Mouse (Mus musculus) erythroblast, embryonic 14.5 days (primary cell): ENCODE data around the gene Dcp1a. TPM values are rescaled to one million over a fixed set of nuclear protein-coding genes. Genes with fewer than 3 reads are reported as not detected.

Experiments used
- H3K27me3 ChIP-seq: 2 replicates; pipeline ENCODE4 v1.6.1; 2012; ENCODE audit warnings: inconsistent platforms; ENCODE audit not compliant: control insufficient read depth
- H3K36me3 ChIP-seq: 2 replicates; pipeline ENCODE4 v1.6.1; 2012; ENCODE audit warnings: mild to moderate bottlenecking, inconsistent platforms; ENCODE audit not compliant: control insufficient read depth
- H3K4me1 ChIP-seq: 2 replicates; pipeline ENCODE4 v1.6.1; 2012; ENCODE audit warnings: inconsistent platforms; ENCODE audit not compliant: control insufficient read depth
- H3K4me3 ChIP-seq: replicated peaks from 2 replicates; pipeline ENCODE3; 2012; ENCODE audit warnings: moderate library complexity, mild to moderate bottlenecking, inconsistent platforms
- H3K9me3 ChIP-seq: 2 replicates; pipeline ENCODE4 v1.6.1; 2012; ENCODE audit warnings: low read length, inconsistent platforms, mixed read lengths; ENCODE audit not compliant: control insufficient read depth
- GATA1 ChIP-seq: IDR thresholded peaks from 2 replicates; pipeline ENCODE4 v1.6.1; 2012; ENCODE audit warnings: low read length, inconsistent platforms, mixed read lengths
- TAL1 ChIP-seq: IDR thresholded peaks from 3 replicates; pipeline ENCODE4 v1.6.1; 2012; ENCODE audit warnings: low read length, inconsistent platforms, mixed read lengths
- polyA plus RNA-seq: library from polyadenylated mRNA; stranded (reverse); fragments of >175 nt; gene quantifications from 2 replicates; pipeline ENCODE4 v1.2.3, GENCODE M21; 2012

Gene Dcp1a
- polyA plus RNA-seq, 1 experiment: 3.8 TPM

GRCm38 (mm10) chr14:30458820-30459219, 20.5 kb upstream of the Dcp1a start:
- H3K9me3 ChIP-seq: no peaks in the 10 kb centered on the region
- H3K36me3 ChIP-seq: no peaks in the 10 kb centered on the region
- TF ChIP-seq GATA1 (no peak), TAL1 (no peak)
- H3K4me1 ChIP-seq: no peaks in the 10 kb centered on the region
- H3K27me3 ChIP-seq: peaks cover 9% of the 10 kb centered on the region
- no peak overlapping the region for H3K4me3 ChIP-seq

GRCm38 (mm10) chr14:30459891-30460523, 19.3 kb upstream of the Dcp1a start:
- H3K36me3 ChIP-seq: no peaks in the 10 kb centered on the region
- no peaks in the 10 kb centered on the region for H3K4me1 ChIP-seq
- H3K27me3 ChIP-seq: peaks cover 9% of the 10 kb centered on the region
- no peak overlapping the region for H3K4me3 ChIP-seq
- no peaks in the 10 kb centered on the region for H3K9me3 ChIP-seq
- TF ChIP-seq GATA1 (no peak), TAL1 (no peak)

- H3K27me3 ChIP-seq: no peaks in the 10 kb centered on the region; the same call in 1 of the 2 replicates
- H3K4me3 ChIP-seq: no peak overlapping the region
- H3K9me3 ChIP-seq: no peaks in the 10 kb centered on the region
- H3K36me3 ChIP-seq: no peaks in the 10 kb centered on the region
- no peak for TF ChIP-seq GATA1
- no peak for TF ChIP-seq TAL1
- H3K4me1 ChIP-seq: no peaks in the 10 kb centered on the region
Measured at GRCm38 (mm10) chr14:30463312-30463711, 16.0 kb upstream of the Dcp1a start.

DNA sequence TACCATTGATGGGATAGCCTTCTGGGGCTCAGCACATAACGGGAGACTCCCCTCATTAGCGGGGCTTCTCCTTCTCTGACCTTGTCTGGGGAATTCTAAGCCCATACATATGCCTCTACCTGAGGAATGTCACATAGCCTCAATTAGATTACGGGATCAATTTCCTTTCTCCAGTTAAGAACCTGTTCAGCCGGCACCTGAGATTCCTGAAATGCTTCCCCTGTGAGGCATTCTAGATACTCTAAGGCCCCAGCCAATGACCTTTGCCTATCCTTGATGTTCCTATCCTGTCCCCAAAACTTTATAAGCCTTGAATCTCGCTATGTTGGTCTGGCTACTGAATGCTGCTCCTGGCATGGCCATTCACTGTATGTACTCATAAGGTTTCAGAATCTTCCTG, 5.7 kb upstream of the Dcp1a start:
- Histone ChIP-seq H3K27me3 (0 out of 2 replicates have a peak, but pooled peaks cover 4% of the 10 kb centered on the region), H3K4me3 (no peak overlapping the region), H3K4me1 (no peaks in the 10 kb centered on the region), H3K9me3 (no peaks in the 10 kb centered on the region), H3K36me3 (no peaks in the 10 kb centered on the region)
- TF ChIP-seq GATA1 (no peak), TAL1 (no peak)

DNA sequence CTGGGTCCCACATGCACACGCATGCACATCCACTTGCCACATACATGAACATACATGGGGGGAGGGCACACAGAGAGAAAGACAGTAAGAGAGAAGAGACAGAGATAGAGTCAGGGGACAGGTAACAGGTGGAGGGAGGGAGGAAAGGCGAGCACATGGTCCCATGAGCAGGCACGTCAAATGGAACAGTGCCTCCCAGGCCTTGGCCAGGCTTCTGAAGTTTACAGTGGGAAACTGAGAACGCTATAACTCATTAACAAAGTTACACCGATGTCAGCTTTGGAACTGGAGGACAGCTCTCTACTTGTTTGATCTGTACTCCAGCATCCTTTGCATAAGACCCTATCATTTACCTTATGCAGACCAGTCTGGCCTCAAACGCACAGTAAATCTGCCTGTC, 4.9 kb upstream of the Dcp1a start:
- Histone ChIP-seq H3K9me3 (no peaks in the 10 kb centered on the region), H3K4me1 (peaks cover 4% of the 10 kb centered on the region), H3K27me3 (0 out of 2 replicates have a peak, but pooled peaks cover 2% of the 10 kb centered on the region), H3K4me3 (no peak overlapping the region), H3K36me3 (no peaks in the 10 kb centered on the region)
- no peak for TF ChIP-seq TAL1

DNA sequence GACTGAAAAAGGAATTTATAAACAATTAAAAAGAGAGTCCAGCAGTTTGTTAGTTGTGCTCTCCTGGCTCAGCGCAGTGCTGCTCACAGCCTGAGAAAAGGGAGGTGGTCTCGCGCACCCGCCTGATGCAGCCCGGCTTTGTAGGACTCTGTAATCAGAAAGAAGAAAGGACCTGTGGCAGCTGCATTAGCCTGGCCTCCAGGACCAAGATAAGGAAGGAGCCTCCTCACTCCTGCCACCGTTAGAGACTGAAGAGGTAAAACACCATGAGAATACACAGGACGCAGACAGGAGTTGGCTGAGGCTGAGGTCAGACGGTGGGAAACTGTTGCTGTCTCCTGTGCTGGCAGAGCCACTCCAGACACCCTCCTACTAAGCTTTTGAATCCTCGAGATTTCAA, 12.0 kb downstream of the Dcp1a start, which contains the start of gene Cacna1d:
Cacna1d (minus strand) TSS at position 114 of the 400 bp plus-strand sequence.
- TF ChIP-seq TAL1 (no peak), GATA1 (no peak)
- Histone ChIP-seq H3K9me3 (no peaks in the 10 kb centered on the region), H3K36me3 (peaks cover 81% of the 10 kb centered on the region), H3K4me3 (no peak within 1 kb of the TSS), H3K27me3 (no peaks in the 10 kb centered on the region), H3K4me1 (peaks cover 11% of the 10 kb centered on the region)

GRCm38 (mm10) chr14:30493276-30493675, 13.9 kb downstream of the Dcp1a start:
- TF ChIP-seq TAL1: no peak
- TF ChIP-seq GATA1: no peak
- no peak overlapping the region for H3K4me3 ChIP-seq
- H3K9me3 ChIP-seq: no peaks in the 10 kb centered on the region
- no peaks in the 10 kb centered on the region for H3K27me3 ChIP-seq
- H3K4me1 ChIP-seq: peaks cover 15% of the 10 kb centered on the region
- peaks cover 74% of the 10 kb centered on the region for H3K36me3 ChIP-seq

GRCm38 (mm10) chr14:30494998-30495397, 15.7 kb downstream of the Dcp1a start:
- Histone ChIP-seq H3K27me3 (no peaks in the 10 kb centered on the region), H3K9me3 (no peaks in the 10 kb centered on the region), H3K4me1 (peaks cover 17% of the 10 kb centered on the region), H3K36me3 (peaks cover 67% of the 10 kb centered on the region), H3K4me3 (no peak overlapping the region)
- no peak for TF ChIP-seq TAL1
- no peak for TF ChIP-seq GATA1

DNA sequence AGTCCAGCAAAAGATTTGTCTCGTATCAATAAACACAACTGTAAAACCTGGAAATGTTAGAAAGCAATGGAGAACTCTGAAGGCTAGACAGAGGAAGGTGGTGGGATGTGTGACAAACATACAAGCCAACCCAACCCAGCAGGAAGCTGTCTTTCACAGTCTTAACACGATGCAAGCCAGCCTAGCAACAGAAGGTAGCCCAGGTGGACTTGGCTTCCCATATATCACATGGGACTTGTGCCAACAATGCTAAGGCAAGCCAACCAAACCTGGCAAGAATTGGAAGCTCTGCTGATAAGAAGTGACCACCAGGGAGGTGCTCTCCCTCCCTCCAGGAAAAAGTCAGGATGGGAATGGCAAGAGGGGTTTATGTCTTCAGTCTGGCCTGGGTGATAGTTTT, 18.9 kb downstream of the Dcp1a start:
- peaks cover 49% of the 10 kb centered on the region for H3K36me3 ChIP-seq
- H3K4me3 ChIP-seq: no peak overlapping the region
- no peaks in the 10 kb centered on the region for H3K27me3 ChIP-seq
- TF ChIP-seq GATA1 (no peak), TAL1 (no peak)
- H3K4me1 ChIP-seq: peaks cover 9% of the 10 kb centered on the region
- H3K9me3 ChIP-seq: no peaks in the 10 kb centered on the region

- H3K4me3 ChIP-seq: no peak overlapping the region
- TF ChIP-seq GATA1: no peak
- TF ChIP-seq TAL1: no peak
- peaks cover 70% of the 10 kb centered on the region for H3K36me3 ChIP-seq
- H3K4me1 ChIP-seq: no peaks in the 10 kb centered on the region
- H3K27me3 ChIP-seq: no peaks in the 10 kb centered on the region
- no peaks in the 10 kb centered on the region for H3K9me3 ChIP-seq
Measured at GRCm38 (mm10) chr14:30504990-30505389, 25.7 kb downstream of the Dcp1a start.
